Mouse (Mus musculus): ENCODE results near the gene Med24. TPM values are rescaled to one million over a fixed set of nuclear protein-coding genes. Genes with fewer than 3 reads are reported as not detected.
"Not testable (repeated sequence)": the region's sequence is repeated elsewhere in the genome, so short reads cannot be mapped to it uniquely, and the experiment has no call there.

Med24 gene
- polyA plus RNA-seq, 1 experiment from 2014 or later: 58.4 TPM

- peaks cover 65% of the 10 kb centered on the region for H3K4me1 ChIP-seq (replicated peaks; ENCODE audit: control insufficient read depth, insufficient read depth, low read length)
- ATAC-seq (ENCODE audit: low FRiP score) (no peak), DNase-seq (ENCODE audit: low spot score) (peak; percentile 46)
- H3K27me3 ChIP-seq (ENCODE audit: control insufficient read depth, insufficient read depth, low read length): no peaks in the 10 kb centered on the region
- peak overlapping the region; percentile 100 for H3K9ac ChIP-seq
- whole genome bisulfite sequencing: 0% methylated on average over 17 of the region's 17 CpGs
- H3K4me3 ChIP-seq (replicated peaks; ENCODE audit: low read length): peak overlapping the region; percentile 95
- no peaks in the 10 kb centered on the region for H3K36me3 ChIP-seq (replicated peaks; ENCODE audit: control insufficient read depth, insufficient read depth)
- H3K9me3 ChIP-seq (ENCODE audit: control insufficient read depth, low read length): no peaks in the 10 kb centered on the region
- H3K27ac ChIP-seq: peak overlapping the region; percentile 100
- H3K4me2 ChIP-seq (replicated peaks): peak overlapping the region; percentile 96
Observed at GRCm38 (mm10) chr11:98741051-98741620, 11.9 kb upstream of the Med24 start.

GRCm38 (mm10) chr11:98740393-98741050, 11.3 kb upstream of the Med24 start, which contains the start of gene Thra:
Thra (plus strand) TSS chr11:98740638.
- Histone ChIP-seq H3K4me1 (replicated peaks; ENCODE audit: control insufficient read depth, insufficient read depth, low read length) (peaks cover 59% of the 10 kb centered on the region), H3K9ac (peak within 1 kb of the TSS; percentile 100), H3K27ac (peak within 1 kb of the TSS; percentile 100), H3K9me3 (ENCODE audit: control insufficient read depth, low read length) (no peaks in the 10 kb centered on the region), H3K27me3 (ENCODE audit: control insufficient read depth, insufficient read depth, low read length) (no peaks in the 10 kb centered on the region), H3K4me3 (replicated peaks; ENCODE audit: low read length) (peak within 1 kb of the TSS; percentile 95), H3K36me3 (replicated peaks; ENCODE audit: control insufficient read depth, insufficient read depth) (no peaks in the 10 kb centered on the region), H3K4me2 (replicated peaks) (peak within 1 kb of the TSS; percentile 96)
- DNase-seq (ENCODE audit: low spot score) (peak; percentile 70), ATAC-seq (ENCODE audit: low FRiP score) (peak; percentile 41)
- WGBS: under 1% methylated on average over 22 of the region's 22 CpGs

GRCm38 (mm10) chr11:98740026-98740392, 10.8 kb upstream of the Med24 start:
- peaks cover 54% of the 10 kb centered on the region for H3K4me1 ChIP-seq (replicated peaks; ENCODE audit: control insufficient read depth, insufficient read depth, low read length)
- H3K27me3 ChIP-seq (ENCODE audit: control insufficient read depth, insufficient read depth, low read length): no peaks in the 10 kb centered on the region
- H3K4me3 ChIP-seq (replicated peaks; ENCODE audit: low read length): peak overlapping the region; percentile 95
- H3K9me3 ChIP-seq (ENCODE audit: control insufficient read depth, low read length): no peaks in the 10 kb centered on the region
- H3K27ac ChIP-seq: peak overlapping the region; percentile 100
- DNase-seq (ENCODE audit: low spot score) (peak; percentile 61), ATAC-seq (ENCODE audit: low FRiP score) (no peak)
- peak overlapping the region; percentile 100 for H3K9ac ChIP-seq
- 7% methylated on average over 8 of the region's 8 CpGs for WGBS
- no peaks in the 10 kb centered on the region for H3K36me3 ChIP-seq (replicated peaks; ENCODE audit: control insufficient read depth, insufficient read depth)
- peak overlapping the region; percentile 96 for H3K4me2 ChIP-seq (replicated peaks)

GRCm38 (mm10) chr11:98738925-98739324, 9.7 kb upstream of the Med24 start:
- ATAC-seq (ENCODE audit: low FRiP score) (no peak), DNase-seq (ENCODE audit: low spot score) (no peak)
- WGBS: 52% methylated on average over 8 of the region's 9 CpGs
- Histone ChIP-seq H3K27ac (peak overlapping the region; percentile 83), H3K4me1 (replicated peaks; ENCODE audit: control insufficient read depth, insufficient read depth, low read length) (peaks cover 43% of the 10 kb centered on the region), H3K9ac (no peak overlapping the region), H3K36me3 (replicated peaks; ENCODE audit: control insufficient read depth, insufficient read depth) (no peaks in the 10 kb centered on the region), H3K27me3 (ENCODE audit: control insufficient read depth, insufficient read depth, low read length) (no peaks in the 10 kb centered on the region), H3K9me3 (ENCODE audit: control insufficient read depth, low read length) (no peaks in the 10 kb centered on the region), H3K4me3 (replicated peaks; ENCODE audit: low read length) (no peak overlapping the region), H3K4me2 (replicated peaks) (no peak overlapping the region; the same call in 1 of the 2 replicates)

- ATAC-seq (ENCODE audit: low FRiP score) (no peak), DNase-seq (ENCODE audit: low spot score) (peak; percentile 28)
- peaks cover 38% of the 10 kb centered on the region for H3K4me1 ChIP-seq (replicated peaks; ENCODE audit: control insufficient read depth, insufficient read depth, low read length)
- peak overlapping the region; percentile 36; the same call in 1 of the 2 replicates for H3K9ac ChIP-seq
- H3K4me2 ChIP-seq (replicated peaks): no peak overlapping the region; the same call in 1 of the 2 replicates
- H3K27ac ChIP-seq: peak overlapping the region; percentile 83
- H3K9me3 ChIP-seq (ENCODE audit: control insufficient read depth, low read length): no peaks in the 10 kb centered on the region
- WGBS: 16% methylated on average over 4 of the region's 4 CpGs
- H3K36me3 ChIP-seq (replicated peaks; ENCODE audit: control insufficient read depth, insufficient read depth): no peaks in the 10 kb centered on the region
- H3K27me3 ChIP-seq (ENCODE audit: control insufficient read depth, insufficient read depth, low read length): no peaks in the 10 kb centered on the region
- no peak overlapping the region for H3K4me3 ChIP-seq (replicated peaks; ENCODE audit: low read length)
Observed at GRCm38 (mm10) chr11:98738428-98738911, 9.2 kb upstream of the Med24 start.

- H3K36me3 ChIP-seq (replicated peaks; ENCODE audit: control insufficient read depth, insufficient read depth); H3K9ac ChIP-seq; DNase-seq (ENCODE audit: low spot score); H3K4me3 ChIP-seq (replicated peaks; ENCODE audit: low read length); H3K4me2 ChIP-seq (replicated peaks); H3K27me3 ChIP-seq (ENCODE audit: control insufficient read depth, insufficient read depth, low read length); H3K9me3 ChIP-seq (ENCODE audit: control insufficient read depth, low read length); H3K27ac ChIP-seq; ATAC-seq (ENCODE audit: low FRiP score): not testable (repeated sequence)
- 96% methylated on average over 2 of the region's 2 CpGs for WGBS
- H3K4me1 ChIP-seq (replicated peaks; ENCODE audit: control insufficient read depth, insufficient read depth, low read length): peaks cover 36% of the 10 kb centered on the region
Observed at GRCm38 (mm10) chr11:98737220-98737619, 8.0 kb upstream of the Med24 start.

- Histone ChIP-seq H3K27me3 (ENCODE audit: control insufficient read depth, insufficient read depth, low read length) (no peaks in the 10 kb centered on the region), H3K4me1 (replicated peaks; ENCODE audit: control insufficient read depth, insufficient read depth, low read length) (peaks cover 34% of the 10 kb centered on the region), H3K9me3 (ENCODE audit: control insufficient read depth, low read length) (no peaks in the 10 kb centered on the region), H3K9ac (no peak overlapping the region), H3K4me2 (replicated peaks) (no peak overlapping the region), H3K27ac (no peak overlapping the region), H3K4me3 (replicated peaks; ENCODE audit: low read length) (no peak overlapping the region), H3K36me3 (replicated peaks; ENCODE audit: control insufficient read depth, insufficient read depth) (no peaks in the 10 kb centered on the region)
- 92% methylated on average over 1 of the region's 1 CpGs for WGBS
- DNase-seq (ENCODE audit: low spot score) (no peak), ATAC-seq (ENCODE audit: low FRiP score) (no peak)
Observed at GRCm38 (mm10) chr11:98736176-98736575, 6.9 kb upstream of the Med24 start.

- peaks cover 23% of the 10 kb centered on the region for H3K4me1 ChIP-seq (replicated peaks; ENCODE audit: control insufficient read depth, insufficient read depth, low read length)
- no peak for ATAC-seq (ENCODE audit: low FRiP score)
- no peak for DNase-seq (ENCODE audit: low spot score)
- H3K36me3 ChIP-seq (replicated peaks; ENCODE audit: control insufficient read depth, insufficient read depth): no peaks in the 10 kb centered on the region
- H3K9me3 ChIP-seq (ENCODE audit: control insufficient read depth, low read length): no peaks in the 10 kb centered on the region
- WGBS: 96% methylated on average over 4 of the region's 4 CpGs
- no peak overlapping the region for H3K9ac ChIP-seq
- no peaks in the 10 kb centered on the region for H3K27me3 ChIP-seq (ENCODE audit: control insufficient read depth, insufficient read depth, low read length)
- H3K4me2 ChIP-seq (replicated peaks): no peak overlapping the region
- H3K4me3 ChIP-seq (replicated peaks; ENCODE audit: low read length): no peak overlapping the region
- no peak overlapping the region for H3K27ac ChIP-seq
Observed at GRCm38 (mm10) chr11:98735111-98735510, 5.9 kb upstream of the Med24 start.

GRCm38 (mm10) chr11:98734020-98734419, 4.8 kb upstream of the Med24 start:
- H3K9me3 ChIP-seq (ENCODE audit: control insufficient read depth, low read length): no peaks in the 10 kb centered on the region

More at GRCm38 (mm10) chr11:98734020-98734419, 4.8 kb upstream of the Med24 start:
- H3K4me3 ChIP-seq (replicated peaks; ENCODE audit: low read length): no peak overlapping the region
- no peak overlapping the region for H3K4me2 ChIP-seq (replicated peaks)
- 81% methylated on average over 3 of the region's 3 CpGs for WGBS
- H3K27ac ChIP-seq: no peak overlapping the region
- no peak for DNase-seq (ENCODE audit: low spot score)
- no peaks in the 10 kb centered on the region for H3K27me3 ChIP-seq (ENCODE audit: control insufficient read depth, insufficient read depth, low read length)
- ATAC-seq (ENCODE audit: low FRiP score): no peak
- H3K9ac ChIP-seq: no peak overlapping the region
- peaks cover 12% of the 10 kb centered on the region for H3K4me1 ChIP-seq (replicated peaks; ENCODE audit: control insufficient read depth, insufficient read depth, low read length)
- H3K36me3 ChIP-seq (replicated peaks; ENCODE audit: control insufficient read depth, insufficient read depth): no peaks in the 10 kb centered on the region
